Mouse (Mus musculus): ENCODE data around the gene Pacsin1. TPM values are rescaled to one million over a fixed set of nuclear protein-coding genes. Genes with fewer than 3 reads are reported as not detected.

The Pacsin1 gene
- total RNA-seq, 2 experiments from 2014 or later, result 428 to 433 TPM

GRCm38 (mm10) chr17:27656414-27656813 is 1.1 kb downstream of the Pacsin1 start:
- intact Hi-C loops (cut with DNase I), result loop anchor here (1.0 to 2.0 kb wide), 3 partner anchors 13 to 20 kb away; no protein-coding TSS in a partner anchor
- DNase-seq (ENCODE audit: low spot score in 2 of 2), result peak; percentile 20 to 46

DNA sequence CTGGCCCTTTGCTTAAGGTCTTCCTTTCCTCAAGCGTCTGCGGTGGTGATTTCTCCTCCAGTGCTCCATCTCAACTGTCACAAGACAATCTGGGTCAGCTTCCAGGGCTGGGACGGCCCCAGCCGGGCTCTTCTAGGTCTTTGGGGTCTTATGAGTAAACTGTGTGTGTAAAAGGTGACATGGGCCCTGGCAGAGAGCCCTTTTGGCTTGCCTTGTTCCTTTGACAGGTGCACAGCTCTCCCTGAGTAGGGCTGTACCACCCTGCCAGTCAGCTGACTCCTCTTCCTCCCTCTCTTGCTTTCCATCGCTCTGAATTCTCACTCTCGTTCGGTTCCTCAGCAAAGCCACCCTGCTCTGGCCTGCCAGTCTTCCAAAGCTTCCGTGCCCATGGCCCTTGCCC is 1.8 kb downstream of the Pacsin1 start:
- peak; percentile 19 to 52 for DNase-seq (ENCODE audit: low spot score in 2 of 2)
- intact Hi-C loops (cut with DNase I), result loop anchor here (2.0 kb wide), 1 partner anchor 20 kb away; no protein-coding TSS in a partner anchor

GRCm38 (mm10) chr17:27658767-27659166 is 3.5 kb downstream of the Pacsin1 start:
- no peak for DNase-seq (ENCODE audit: low spot score in 2 of 2)
- intact Hi-C loops (cut with DNase I), result no loop called here

DNA sequence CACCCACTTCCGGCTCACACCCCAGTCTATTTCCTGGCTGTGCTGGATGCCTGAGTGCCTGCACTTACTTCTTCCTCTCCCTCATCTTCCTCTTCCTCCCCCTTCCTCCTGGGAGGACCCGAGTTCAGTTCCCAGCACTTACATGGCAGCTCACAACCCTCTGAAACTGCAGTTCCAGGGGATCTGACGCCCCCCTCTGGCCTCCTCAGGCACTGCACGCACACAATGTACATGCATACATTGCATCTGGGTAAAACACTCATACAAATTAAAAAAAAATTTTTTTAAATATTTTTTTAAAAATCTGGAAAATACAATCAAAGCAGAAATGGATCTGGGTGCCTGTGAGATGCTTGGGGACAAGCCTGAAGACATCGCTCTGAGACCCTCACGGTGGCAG is 16.4 kb downstream of the Pacsin1 start:
- DNase-seq (ENCODE audit: low spot score in 2 of 2), result no peak
- intact Hi-C loops (cut with DNase I), result no loop called here

DNA sequence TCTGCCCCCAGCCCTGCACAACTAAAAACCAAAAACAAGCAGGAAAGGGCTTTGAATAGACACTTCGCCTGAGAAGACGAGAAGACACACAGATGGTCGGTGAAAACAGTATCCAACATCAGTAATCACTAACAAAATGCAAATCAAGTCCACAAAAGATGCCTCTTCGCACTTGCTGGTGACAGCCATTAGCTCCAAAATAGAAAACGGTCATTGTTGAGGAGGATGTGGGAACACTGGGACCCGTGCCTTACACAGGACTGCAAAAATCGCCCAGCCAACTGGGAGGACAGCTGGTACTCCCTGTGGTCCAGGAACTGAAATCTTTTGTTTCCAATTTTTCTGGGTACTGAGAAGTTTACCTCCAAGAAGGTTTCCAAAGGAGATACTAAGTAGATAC is 18.6 kb downstream of the Pacsin1 start:
- intact Hi-C loops (cut with DNase I), result no loop called here

DNA sequence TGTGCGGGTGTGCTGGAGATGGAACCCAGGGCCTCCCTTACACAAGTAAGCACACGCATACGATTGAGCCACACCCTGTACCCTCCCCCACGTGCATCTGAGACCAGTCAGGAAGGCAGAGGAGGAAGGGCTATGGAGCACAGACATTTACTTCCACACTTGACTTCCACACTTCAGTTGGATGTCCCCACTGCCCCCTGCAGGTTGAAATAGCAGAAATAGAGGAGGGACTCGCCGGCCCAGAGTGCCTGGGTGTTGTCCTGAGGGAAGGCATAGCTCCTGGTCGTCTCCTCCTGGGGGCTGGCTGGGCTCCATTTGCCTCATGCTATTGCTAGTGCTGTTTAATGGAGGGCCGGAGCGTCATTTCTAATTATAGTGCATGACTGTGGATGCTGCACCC is 20.1 kb downstream of the Pacsin1 start:
- no peak for DNase-seq (ENCODE audit: low spot score in 2 of 2)
- intact Hi-C loops (cut with DNase I), result loop anchor here (5.0 kb wide), 1 partner anchor 33 kb away; no protein-coding TSS in a partner anchor

More for the DNA sequence above, 18.6 kb downstream of the Pacsin1 start:
- peak in 1 of 2 experiments; percentile 43 for DNase-seq (ENCODE audit: low spot score in 2 of 2)

DNA sequence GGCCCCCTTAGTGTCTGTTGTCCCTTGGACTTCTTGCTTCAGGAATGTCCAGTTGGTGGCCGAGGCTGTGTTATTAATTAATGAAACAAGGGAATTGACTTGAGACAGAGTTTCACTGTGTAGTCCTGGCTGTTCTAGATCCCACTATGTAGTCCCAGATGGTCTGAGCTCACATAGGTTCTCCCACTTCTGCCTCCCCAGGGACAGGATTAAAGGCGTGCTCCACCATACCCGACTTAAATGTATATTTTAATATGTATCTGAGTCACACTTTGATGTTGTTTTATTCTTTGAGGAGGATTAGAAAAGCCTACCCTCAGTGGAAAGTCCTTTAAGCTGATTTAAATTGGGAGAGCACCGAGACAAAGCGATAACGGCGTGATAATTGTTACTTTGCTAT is 21.0 kb downstream of the Pacsin1 start:
- intact Hi-C loops (cut with DNase I), result loop anchor here (2.0 to 5.0 kb wide), 2 partner anchors 19 to 34 kb away; no protein-coding TSS in a partner anchor
- DNase-seq (ENCODE audit: low spot score in 2 of 2), result peak in 1 of 2 experiments; percentile 67

GRCm38 (mm10) chr17:27677756-27678155 is 22.4 kb downstream of the Pacsin1 start:
- intact Hi-C loops (cut with DNase I), result loop anchor here (2.0 to 5.0 kb wide), 2 partner anchors 21 to 35 kb away; no protein-coding TSS in a partner anchor
- DNase-seq (ENCODE audit: low spot score in 2 of 2), result peak in 1 of 2 experiments; percentile 72

DNA sequence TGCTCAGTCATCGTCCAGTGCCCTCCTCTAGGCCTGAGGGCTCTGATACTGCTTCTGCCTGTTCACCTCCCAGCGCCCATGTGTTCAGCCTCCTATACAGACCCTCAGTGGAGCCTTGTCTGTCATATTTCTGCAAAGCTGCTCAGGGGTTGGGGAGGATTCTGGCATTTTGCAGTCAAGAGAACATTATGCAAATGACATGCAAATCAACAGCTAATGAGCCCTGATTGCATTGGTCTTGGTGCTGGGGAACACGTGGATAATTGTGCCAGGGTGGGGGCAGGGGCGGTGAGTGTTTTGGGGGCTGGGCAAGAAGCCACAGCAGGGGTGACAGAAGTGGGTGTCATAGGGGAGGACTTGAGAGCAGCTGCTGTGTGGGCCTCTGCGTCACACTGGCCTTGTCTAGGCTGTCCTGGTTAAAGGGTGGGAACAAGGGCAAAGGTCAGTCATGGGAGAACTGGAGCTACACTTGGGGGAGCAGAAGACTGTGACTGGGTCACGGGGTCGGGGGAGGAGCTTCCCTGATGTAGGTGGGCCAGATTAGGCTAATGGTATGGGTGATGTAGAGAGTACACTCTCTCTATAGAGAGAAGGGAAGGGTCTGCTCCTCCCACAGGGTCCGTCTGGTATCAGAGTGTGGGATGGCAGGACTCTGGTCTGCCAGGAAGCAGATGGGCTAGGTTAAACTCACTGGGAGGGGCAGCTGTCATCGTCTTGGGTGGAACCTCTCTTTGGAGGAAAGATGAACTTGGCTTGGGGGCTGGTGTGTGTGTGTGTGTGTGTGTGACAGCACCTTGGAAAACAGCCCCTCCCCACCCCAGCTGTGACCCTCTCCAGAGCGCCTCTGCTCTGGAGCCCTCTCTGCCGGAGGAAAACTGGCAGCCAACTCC is 23.9 kb downstream of the Pacsin1 start:
- no peak for DNase-seq (ENCODE audit: low spot score in 2 of 2)
- intact Hi-C loops (cut with DNase I), result loop anchor here (5.0 kb wide), 1 partner anchor 37 kb away; no protein-coding TSS in a partner anchor

DNA sequence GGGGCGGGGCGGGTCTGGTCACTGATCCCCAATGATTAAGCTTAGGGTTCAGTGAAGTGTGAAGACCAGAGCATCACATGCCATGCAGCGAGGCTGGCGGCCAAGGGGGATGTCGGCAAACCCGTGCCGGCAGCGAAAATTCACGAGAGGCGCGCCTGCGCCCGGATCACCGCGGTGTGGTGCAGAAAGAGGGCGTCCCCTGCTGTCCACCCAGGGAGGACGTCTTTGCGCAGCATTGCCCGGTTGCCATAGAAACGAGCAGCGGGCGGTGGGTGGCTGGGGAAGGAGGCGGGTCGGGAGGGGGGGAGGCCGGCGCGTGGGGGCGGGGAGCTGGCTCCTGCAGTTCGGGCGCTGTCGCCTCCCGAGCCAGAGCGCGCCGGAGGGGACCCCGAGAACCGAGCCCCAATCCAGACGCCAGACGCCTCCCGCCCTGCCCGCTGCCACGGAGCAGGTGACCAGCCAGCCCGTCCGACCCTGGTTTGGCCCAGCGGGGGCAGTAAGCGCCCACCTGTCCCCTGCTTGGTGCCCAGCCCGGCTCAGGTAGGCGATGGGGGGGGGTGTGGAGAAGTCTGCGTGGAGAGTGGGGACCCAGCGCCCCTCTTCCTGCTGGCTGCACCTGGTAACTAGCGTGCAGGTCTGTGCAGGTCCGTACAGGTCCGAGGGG is 29.7 kb downstream of the Pacsin1 start:
- intact Hi-C loops (cut with DNase I), result loop anchor here (2.0 kb wide), 1 partner anchor 30 kb away; the partner anchor contains the start of gene Pacsin1
- peak; percentile 82 to 92 for DNase-seq (ENCODE audit: low spot score in 2 of 2)

DNA sequence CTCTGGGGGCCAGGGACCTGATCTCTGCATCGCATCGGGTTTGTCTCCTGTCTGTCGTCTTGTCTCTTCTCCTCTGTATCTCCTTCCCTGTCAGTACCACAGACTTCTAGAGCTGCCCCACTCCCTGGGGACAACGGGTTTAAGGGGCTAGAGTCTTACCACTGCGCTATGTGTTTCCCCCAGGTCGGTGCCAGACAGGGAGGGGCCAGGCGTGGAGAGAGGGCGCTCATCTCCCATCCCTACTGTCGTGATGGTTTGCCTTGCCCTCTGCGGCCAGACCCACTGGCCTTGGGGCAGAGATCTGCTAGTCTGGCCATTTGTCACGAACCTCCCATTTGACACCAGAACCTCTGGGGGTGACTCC is 30.2 kb downstream of the Pacsin1 start:
- intact Hi-C loops (cut with DNase I), result loop anchor here (2.0 kb wide), 1 partner anchor 31 kb away; the partner anchor contains the start of gene Pacsin1
- DNase-seq (ENCODE audit: low spot score in 2 of 2), result no peak

GRCm38 (mm10) chr17:27686395-27686794 is 31.1 kb downstream of the Pacsin1 start:
- intact Hi-C loops (cut with DNase I), result no loop called here
- DNase-seq (ENCODE audit: low spot score in 2 of 2), result no peak

GRCm38 (mm10) chr17:27690993-27691693 is 35.8 kb downstream of the Pacsin1 start:
- intact Hi-C loops (cut with DNase I), result no loop called here
- DNase-seq (ENCODE audit: low spot score in 2 of 2), result no peak

GRCm38 (mm10) chr17:27699641-27700244 is 44.4 kb downstream of the Pacsin1 start:
- DNase-seq (ENCODE audit: low spot score in 2 of 2), result no peak

GRCm38 (mm10) chr17:27700812-27701211 is 45.5 kb downstream of the Pacsin1 start:
- intact Hi-C loops (cut with DNase I), result no loop called here
- DNase-seq (ENCODE audit: low spot score in 2 of 2), result no peak

More at GRCm38 (mm10) chr17:27699641-27700244, 44.4 kb downstream of the Pacsin1 start:
- intact Hi-C loops (cut with DNase I), result no loop called here

DNA sequence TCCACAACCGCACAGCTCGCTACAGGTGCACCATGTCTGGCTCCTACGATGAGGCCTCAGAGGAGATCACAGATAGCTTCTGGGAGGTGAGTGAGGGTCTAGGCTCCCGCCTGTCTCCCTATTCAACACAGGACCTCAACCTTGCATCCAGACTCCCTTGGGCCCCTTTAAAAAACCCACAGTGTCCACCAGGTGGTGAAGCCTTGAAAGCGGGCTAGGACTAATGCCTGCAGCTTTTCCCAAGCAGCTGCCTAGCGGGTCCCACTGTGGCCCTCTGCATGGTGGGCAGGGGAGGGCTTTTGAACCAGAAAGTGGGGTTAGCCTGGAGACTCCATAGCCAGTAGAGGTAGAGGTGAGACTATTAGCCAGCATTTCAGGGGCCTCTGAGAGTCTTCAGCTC is 46.5 kb downstream of the Pacsin1 start:
- DNase-seq (ENCODE audit: low spot score in 2 of 2), result no peak

GRCm38 (mm10) chr17:27702518-27702917 is 47.2 kb downstream of the Pacsin1 start:
- DNase-seq (ENCODE audit: low spot score in 2 of 2), result no peak
- intact Hi-C loops (cut with DNase I), result no loop called here

More for the DNA sequence above, 46.5 kb downstream of the Pacsin1 start:
- intact Hi-C loops (cut with DNase I), result no loop called here

DNA sequence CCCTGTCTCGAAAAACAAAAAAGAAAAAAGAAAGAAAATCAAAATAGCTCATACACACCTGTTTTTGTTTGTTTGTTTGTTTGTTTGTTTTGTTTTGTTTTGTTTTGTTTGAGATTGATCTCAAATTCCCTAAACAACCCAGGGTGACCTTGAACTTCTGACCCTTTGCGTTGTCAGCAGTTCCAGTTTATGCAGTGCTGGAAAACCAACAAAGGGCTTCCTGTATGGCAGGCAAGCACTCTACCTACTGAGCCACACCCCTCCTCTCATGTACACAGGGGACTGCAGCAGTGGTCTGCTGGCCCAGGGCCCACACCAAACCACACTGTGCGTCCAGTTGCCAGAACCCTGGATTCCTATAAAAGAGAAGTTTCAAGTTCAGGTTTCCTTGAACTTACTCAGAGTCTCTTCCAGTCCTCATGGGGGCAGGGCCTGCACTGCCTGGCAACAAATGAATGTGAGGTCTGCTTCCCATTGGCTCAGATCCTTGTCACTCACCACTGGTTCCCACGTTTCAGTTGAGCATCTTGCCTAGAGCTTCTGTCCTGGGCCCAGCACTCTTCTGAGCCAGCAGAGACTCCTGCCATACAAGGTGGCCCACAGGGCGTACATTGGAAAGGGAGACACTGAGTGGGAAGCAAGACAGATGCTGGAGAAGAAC is 48.8 kb downstream of the Pacsin1 start:
- intact Hi-C loops (cut with DNase I), result no loop called here
- no peak for DNase-seq (ENCODE audit: low spot score in 2 of 2)

DNA sequence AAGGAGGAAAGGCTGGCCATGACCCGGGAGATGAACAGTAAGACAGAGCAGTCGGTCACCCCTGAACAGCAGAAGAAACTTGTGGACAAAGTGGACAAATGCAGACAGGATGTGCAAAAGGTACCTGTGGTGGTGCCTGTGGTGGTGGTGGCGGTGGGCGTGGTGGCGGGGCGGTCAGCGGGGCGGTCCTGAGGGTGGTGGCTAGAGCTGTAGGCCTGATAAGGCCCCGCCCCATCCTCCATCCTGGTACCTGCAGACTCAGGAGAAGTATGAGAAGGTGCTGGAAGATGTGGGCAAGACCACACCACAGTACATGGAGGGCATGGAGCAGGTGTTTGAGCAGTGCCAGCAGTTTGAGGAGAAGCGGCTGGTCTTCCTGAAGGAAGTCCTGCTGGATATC is 50.4 kb downstream of the Pacsin1 start:
- intact Hi-C loops (cut with DNase I), result no loop called here

More for the DNA sequence above, 50.4 kb downstream of the Pacsin1 start:
- DNase-seq (ENCODE audit: low spot score in 2 of 2), result no peak
